Mouse (Mus musculus) liver, embryonic 14.5 days (tissue): ENCODE results near the gene Bank1. TPM values are rescaled to one million over a fixed set of nuclear protein-coding genes. Genes with fewer than 3 reads are reported as not detected.
"Not testable (repeated sequence)": the region's sequence is repeated elsewhere in the genome, so short reads cannot be mapped to it uniquely, and the experiment has no call there.

ENCODE experiments used
- ATAC-seq: fragments of 200-750 bp; cut with Nextera tagmentation; 2 replicates; pipeline ENCODE4 v1.8.0; 2017; ENCODE audit warnings: moderate number of reproducible peaks, mild to moderate bottlenecking, moderate library complexity; ENCODE audit not compliant: insufficient read depth
- DNase-seq, 3 experiments: peaks; one replicate each; pipeline ENCODE4 v3.0.0-alpha.2; 2012 to 2013; ENCODE audit warnings: low read depth in 3 of 3, low spot score in 3 of 3
- H3K27ac ChIP-seq: fragments of 300-500 bp; sonication (generic); 2 replicates; pipeline ENCODE4 v1.5.1; 2014; ENCODE audit warnings: moderate library complexity, mild to moderate bottlenecking, control low read depth, inconsistent platforms
- H3K27me3 ChIP-seq: fragments of 300-500 bp; sonication (generic); 2 replicates; pipeline ENCODE4 v1.6.1; 2014; ENCODE audit warnings: mild to moderate bottlenecking, low read length, moderate library complexity; ENCODE audit not compliant: control insufficient read depth, insufficient read depth
- H3K36me3 ChIP-seq: fragments of 300-500 bp; sonication (generic); replicated peaks from 2 replicates; pipeline ENCODE4 v1.6.1; 2014; ENCODE audit warnings: low read depth; ENCODE audit not compliant: control insufficient read depth, insufficient read depth
- H3K4me1 ChIP-seq, 2 experiments: fragments of 200-500 bp in 1 of 2; fragments of 300-500 bp in 1 of 2; sonication (generic) in 1 of 2; replicated peaks; 2 replicates each; pipeline ENCODE4 v1.6.1; 2012 to 2014; ENCODE audit warnings: antibody characterized with exemption in 1 of 2, inconsistent platforms in 1 of 2, low read length in 1 of 2; ENCODE audit not compliant: control insufficient read depth in 2 of 2, insufficient read depth in 2 of 2
- H3K4me2 ChIP-seq: fragments of 300-500 bp; sonication (generic); 2 replicates; pipeline ENCODE4 v1.6.1; 2014; ENCODE audit warnings: low read depth, mild to moderate bottlenecking, control low read depth, moderate library complexity
- H3K4me3 ChIP-seq, 2 experiments: fragments of 200-500 bp in 1 of 2; fragments of 300-500 bp in 1 of 2; sonication (generic) in 1 of 2; 2 replicates each; pipeline ENCODE4 v1.5.1; 2012 to 2014; ENCODE audit warnings: low read depth in 2 of 2, low read length in 2 of 2, mild to moderate bottlenecking in 2 of 2, control low read depth in 1 of 2, inconsistent platforms in 1 of 2, moderate library complexity in 1 of 2; ENCODE audit not compliant: insufficient read depth in 1 of 2
- H3K9ac ChIP-seq: fragments of 300-500 bp; sonication (generic); replicated peaks from 2 replicates; pipeline ENCODE4 v1.6.1; 2014; ENCODE audit warnings: mild to moderate bottlenecking, control low read depth, moderate library complexity
- H3K9me3 ChIP-seq: fragments of 300-500 bp; sonication (generic); 2 replicates; pipeline ENCODE4 v1.6.1; 2016; ENCODE audit warnings: low read length, mixed read lengths; ENCODE audit not compliant: control insufficient read depth
- CTCF ChIP-seq: IDR thresholded peaks from 2 replicates; pipeline ENCODE4 v1.5.1; 2016; ENCODE audit warnings: antibody characterized with exemption, low read depth, control low read depth
- EP300 ChIP-seq: IDR thresholded peaks from 2 replicates; pipeline ENCODE4 v1.6.1; 2016; ENCODE audit warnings: antibody characterized with exemption, low read depth
- WGBS: fragments of 180-500 bp; shearing (Covaris S2); extraction: QIAGEN DNeasy Blood & Tissue Kit; methylation state at CpG from one replicate; pipeline ENCODE4 v1.1.7; 2014; ENCODE audit not compliant: insufficient replicate concordance; 5-methylcytosine and 5-hydroxymethylcytosine counted together
- polyA plus RNA-seq, 2 experiments: library from polyadenylated mRNA; depleted of rRNA in 1 of 2; stranded (reverse) in 1 of 2; unstranded in 1 of 2; fragments of >200 nt; fragmentation: Nextera tagmentation in 1 of 2; extraction: Ambion mirVana in 1 of 2; gene quantifications; 2 replicates each; pipeline versions ENCODE4 v1.2.1 to v1.2.3; 2012 to 2014

The Bank1 gene
- polyA plus RNA-seq, 2 experiments = 1.3 to 1.7 TPM

DNA sequence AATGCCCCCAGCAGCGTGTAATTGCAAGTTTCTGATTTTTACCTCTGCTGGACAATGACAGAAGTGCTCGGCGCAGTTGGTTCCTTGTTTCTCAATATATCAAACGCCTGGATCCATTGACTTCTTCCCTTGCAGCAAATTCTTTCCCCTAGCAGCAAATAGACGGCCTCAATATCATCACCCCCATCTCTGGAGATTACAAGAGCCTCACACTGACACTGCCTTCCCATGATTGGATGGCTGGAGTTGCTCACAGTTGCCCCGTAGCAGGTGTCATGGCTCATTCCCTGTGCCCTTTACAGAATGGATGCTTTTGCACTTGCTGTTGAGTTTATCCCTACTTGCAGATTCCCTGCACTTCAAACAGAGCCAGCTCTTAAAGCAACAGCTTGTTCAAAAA lies 3.3 kb upstream of the Bank1 start:
- TF ChIP-seq CTCF = no peak
- no peak for TF ChIP-seq EP300

DNA sequence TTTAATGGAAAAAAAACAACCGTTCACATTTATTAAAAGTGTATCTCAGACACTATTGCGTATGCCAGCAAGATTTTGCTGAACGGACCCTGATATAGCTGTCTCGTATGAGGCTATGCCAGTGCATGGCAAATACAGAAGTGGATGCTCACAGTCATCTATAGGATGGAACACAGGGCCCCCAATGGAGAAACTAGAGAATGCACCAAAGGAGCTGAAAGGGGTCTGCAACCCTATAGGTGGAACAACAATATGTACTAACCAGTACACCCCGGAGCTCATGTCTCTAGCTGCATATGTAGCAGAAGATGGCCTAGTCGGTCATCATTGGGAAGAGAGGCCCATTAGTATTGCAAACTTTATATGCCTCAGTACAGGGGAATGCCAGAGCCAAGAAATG lies 1.1 kb downstream of the Bank1 start:
- H3K4me2 ChIP-seq, H3K4me1 ChIP-seq, H3K27ac ChIP-seq, H3K4me3 ChIP-seq, H3K9me3 ChIP-seq, ATAC-seq, H3K9ac ChIP-seq, H3K36me3 ChIP-seq, H3K27me3 ChIP-seq, DNase-seq: not testable (repeated sequence)
- WGBS = 67% methylated on average over 6 of the region's 6 CpGs

More for the DNA sequence above, 3.3 kb upstream of the Bank1 start:
- no peak overlapping the region for H3K9ac ChIP-seq
- H3K36me3 ChIP-seq = no peaks in the 10 kb centered on the region
- no peaks in the 10 kb centered on the region for H3K4me1 ChIP-seq
- ATAC-seq (no peak), DNase-seq (no peak)
- H3K4me2 ChIP-seq = no peak overlapping the region
- no peaks in the 10 kb centered on the region for H3K27me3 ChIP-seq
- 49% methylated on average over 6 of the region's 6 CpGs for WGBS
- no peak overlapping the region for H3K27ac ChIP-seq
- H3K4me3 ChIP-seq = no peak overlapping the region
- no peaks in the 10 kb centered on the region for H3K9me3 ChIP-seq

DNA sequence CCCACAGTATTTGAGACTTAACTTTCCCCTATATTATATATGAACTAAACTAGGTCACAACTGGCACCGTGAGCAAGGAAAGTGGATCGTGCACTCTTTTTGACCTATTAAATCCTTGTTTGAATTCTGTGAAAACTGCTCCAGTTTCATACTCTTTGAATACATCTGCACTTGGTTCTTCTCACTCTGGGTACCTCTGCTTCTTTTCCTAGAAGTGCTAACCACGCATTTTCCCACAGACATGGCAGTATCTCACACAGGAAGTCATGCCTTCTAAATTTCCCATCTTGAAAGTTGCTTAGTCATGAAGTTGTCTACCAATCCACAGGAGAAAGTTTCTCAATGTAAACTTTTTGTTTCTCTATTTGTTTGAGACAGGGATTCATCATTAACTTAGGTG lies 3.9 kb downstream of the Bank1 start:
- Histone ChIP-seq H3K9ac (no peak overlapping the region), H3K27ac (no peak overlapping the region), H3K4me1 (no peaks in the 10 kb centered on the region), H3K27me3 (no peaks in the 10 kb centered on the region), H3K4me2 (no peak overlapping the region), H3K36me3 (no peaks in the 10 kb centered on the region), H3K9me3 (no peaks in the 10 kb centered on the region), H3K4me3 (no peak overlapping the region)
- ATAC-seq (no peak), DNase-seq (no peak)
- 63% methylated on average over 3 of the region's 3 CpGs for WGBS
- no peak for TF ChIP-seq CTCF

- WGBS = 57% methylated on average over 1 of the region's 1 CpGs
- H3K9me3 ChIP-seq = no peaks in the 10 kb centered on the region
- no peak for ATAC-seq
Measured at GRCm38 (mm10) chr3:136308487-136308886, 17.4 kb downstream of the Bank1 start.

DNA sequence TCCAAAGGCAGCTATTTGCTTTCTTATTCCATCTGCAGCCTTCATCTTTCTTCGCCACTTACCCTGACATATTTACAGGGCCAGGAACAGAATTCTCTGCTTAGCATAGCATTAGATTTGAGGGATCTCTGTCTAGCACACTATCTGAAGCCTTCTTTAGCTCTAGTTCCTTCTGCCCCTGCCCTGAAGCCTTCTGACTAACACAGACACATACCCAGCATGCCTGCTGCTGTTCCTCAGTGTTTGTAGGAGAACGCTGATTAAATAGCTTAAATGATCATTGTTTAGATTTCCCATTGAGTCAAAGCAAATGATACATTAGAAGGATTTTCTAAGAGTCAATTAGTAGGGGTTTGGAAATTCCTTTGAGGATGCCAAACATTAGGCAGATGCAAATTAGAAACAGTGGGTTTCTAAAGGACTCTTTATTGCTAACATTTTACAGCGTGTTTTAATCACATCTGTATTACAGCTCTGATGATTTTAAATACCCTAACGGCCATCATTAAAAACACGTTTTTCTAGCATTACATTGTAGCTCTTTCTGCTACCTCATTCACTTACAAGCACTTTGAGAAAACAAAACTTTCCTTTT lies 19.2 kb downstream of the Bank1 start:
- ATAC-seq (no peak), DNase-seq (no peak)
- Histone ChIP-seq H3K27me3 (no peaks in the 10 kb centered on the region), H3K4me1 (no peaks in the 10 kb centered on the region), H3K4me3 (no peak overlapping the region), H3K9me3 (no peaks in the 10 kb centered on the region), H3K27ac (no peak overlapping the region), H3K9ac (no peak overlapping the region), H3K36me3 (no peaks in the 10 kb centered on the region), H3K4me2 (no peak overlapping the region)
- TF ChIP-seq CTCF = no peak
- TF ChIP-seq EP300 = no peak
- 62% methylated on average over 5 of the region's 5 CpGs for WGBS

More at GRCm38 (mm10) chr3:136308487-136308886, 17.4 kb downstream of the Bank1 start:
- no peaks in the 10 kb centered on the region for H3K27me3 ChIP-seq
- H3K36me3 ChIP-seq = no peaks in the 10 kb centered on the region
- no peak overlapping the region for H3K4me2 ChIP-seq
- H3K9ac ChIP-seq = no peak overlapping the region
- TF ChIP-seq CTCF = no peak
- no peak for TF ChIP-seq EP300
- DNase-seq = no peak
- H3K4me3 ChIP-seq = no peak overlapping the region
- no peaks in the 10 kb centered on the region for H3K4me1 ChIP-seq
- no peak overlapping the region for H3K27ac ChIP-seq
